In genomic region chr5:137294744-137295093, GRCm38 (mm10) we compare ENCODE assay signal across 7 mouse cellular contexts. TPM values are rescaled to one million over a fixed set of nuclear protein-coding genes. Genes with fewer than 3 reads are reported as not detected.
DNase-seq lines count a peak whose midpoint lies in the region; ATAC-seq and TF ChIP-seq lines count a peak whose summit lies in the region.

No protein-coding gene starts in this region.

- no peak for TF ChIP-seq POLR2A in testis, adult 2 months (IDR thresholded peaks at IDR 0.05; ENCODE audit: control insufficient read depth, low read depth, low read length)

- peak overlapping the region; percentile 82 for H3K4me2 ChIP-seq in forebrain, embryonic 12.5 days
- H3K4me2 ChIP-seq in liver, embryonic 11.5 days: peak overlapping the region; percentile 99
- H3K4me2 ChIP-seq in stomach, embryonic 16.5 days (ENCODE audit: low read depth, low read length): peak overlapping the region; percentile 93

- H3K4me1 ChIP-seq in testis, adult 2 months (ENCODE audit: control insufficient read depth, insufficient read depth, low read length): peaks cover 19% of the 10 kb centered on the region
- H3K4me1 ChIP-seq in forebrain, embryonic 12.5 days: peaks cover 25% of the 10 kb centered on the region
- peaks cover 42% of the 10 kb centered on the region for H3K4me1 ChIP-seq in liver, embryonic 11.5 days (replicated peaks; ENCODE audit: control insufficient read depth, insufficient read depth, low read length)
- peaks cover 23% of the 10 kb centered on the region for H3K4me1 ChIP-seq in stomach, embryonic 16.5 days (ENCODE audit: control insufficient read depth, insufficient read depth, low read length)

- DNase-seq in testis, postnatal 14 days (ENCODE audit: low spot score): no peak
- no peak for DNase-seq in liver, embryonic 11.5 days (ENCODE audit: low spot score)
- no peak for DNase-seq in spleen, postnatal 10 days (ENCODE audit: low spot score in 2 of 2)

- WGBS in forebrain, embryonic 12.5 days: 9% methylated on average over 18 of the region's 18 CpGs
- WGBS in liver, embryonic 11.5 days: 9% methylated on average over 18 of the region's 18 CpGs
- WGBS in stomach, embryonic 16.5 days: 8% methylated on average over 18 of the region's 18 CpGs

- H3K9me3 ChIP-seq in forebrain, embryonic 12.5 days: no peaks in the 10 kb centered on the region
- H3K9me3 ChIP-seq in liver, embryonic 11.5 days (ENCODE audit: control insufficient read depth, low read length): no peaks in the 10 kb centered on the region
- H3K9me3 ChIP-seq in stomach, embryonic 16.5 days (replicated peaks; ENCODE audit: control insufficient read depth, low read length): no peaks in the 10 kb centered on the region

- peak overlapping the region; percentile 75 for H3K27ac ChIP-seq in testis, adult 2 months (ENCODE audit: control insufficient read depth, insufficient read depth, low read depth, low read length)
- H3K27ac ChIP-seq in forebrain, embryonic 12.5 days: peak overlapping the region; percentile 93
- peak overlapping the region; percentile 95 for H3K27ac ChIP-seq in liver, embryonic 11.5 days (ENCODE audit: low read depth, low read length)
- peak overlapping the region; percentile 95 for H3K27ac ChIP-seq in stomach, embryonic 16.5 days (ENCODE audit: low read length)

- no peak for TF ChIP-seq CTCF in testis, adult 2 months (IDR thresholded peaks at IDR 0.05; ENCODE audit: control insufficient read depth, insufficient read depth, insufficient replicate concordance, low read depth, low read length)

- no peaks in the 10 kb centered on the region for H3K27me3 ChIP-seq in testis, adult 2 months (ENCODE audit: control insufficient read depth, insufficient read depth, low read length)
- H3K27me3 ChIP-seq in forebrain, embryonic 12.5 days: peaks cover 34% of the 10 kb centered on the region
- H3K27me3 ChIP-seq in liver, embryonic 11.5 days (replicated peaks; ENCODE audit: control insufficient read depth, insufficient read depth, low read length): peaks cover 9% of the 10 kb centered on the region
- H3K27me3 ChIP-seq in stomach, embryonic 16.5 days (ENCODE audit: control insufficient read depth, insufficient read depth, low read length): peaks cover 6% of the 10 kb centered on the region; the same call in 1 of the 2 replicates

- H3K9ac ChIP-seq in forebrain, embryonic 12.5 days: peak overlapping the region; percentile 64
- H3K9ac ChIP-seq in liver, embryonic 11.5 days (ENCODE audit: low read depth, low read length): peak overlapping the region; percentile 91
- peak overlapping the region; percentile 82 for H3K9ac ChIP-seq in stomach, embryonic 16.5 days (ENCODE audit: low read length)

- peak overlapping the region; percentile 88 for H3K4me3 ChIP-seq in testis, adult 2 months (ENCODE audit: control insufficient read depth, low read depth, low read length)
- peak overlapping the region; percentile 47 for H3K4me3 ChIP-seq in forebrain, embryonic 12.5 days (replicated peaks)
- H3K4me3 ChIP-seq in liver, embryonic 11.5 days (ENCODE audit: low read depth, low read length): peak overlapping the region; percentile 68
- H3K4me3 ChIP-seq in stomach, embryonic 16.5 days (replicated peaks; ENCODE audit: low read length): peak overlapping the region; percentile 53

- peaks cover 4% of the 10 kb centered on the region for H3K36me3 ChIP-seq in testis, adult 2 months (ENCODE audit: control insufficient read depth, insufficient read depth, low read length)
- H3K36me3 ChIP-seq in forebrain, embryonic 12.5 days (replicated peaks): peaks cover 50% of the 10 kb centered on the region
- H3K36me3 ChIP-seq in liver, embryonic 11.5 days (ENCODE audit: control insufficient read depth, insufficient read depth, low read length): peaks cover 51% of the 10 kb centered on the region
- peaks cover 33% of the 10 kb centered on the region for H3K36me3 ChIP-seq in stomach, embryonic 16.5 days (ENCODE audit: control insufficient read depth, insufficient read depth, low read length)

- ATAC-seq in forebrain, embryonic 12.5 days (ENCODE audit: low FRiP score): peak; percentile 63
- ATAC-seq in liver, embryonic 11.5 days (replicated peaks; ENCODE audit: low FRiP score): peak; percentile 33
- peak; percentile 32; the same call in 1 of the 2 replicates for ATAC-seq in stomach, embryonic 16.5 days (ENCODE audit: insufficient read depth, low FRiP score)
- ATAC-seq in cerebellum, adult (ENCODE audit: insufficient number of reproducible peaks, low FRiP score, low TSS enrichment): no peak

RNA-seq across cellular contexts. Expression of gene Ufsp1, which starts 0.3 kb away (rescaled TPM):
- 1.6 and 1.7 TPM in 2 replicates for polyA plus RNA-seq in testis, adult 2 months (2012; rRNA removed)
- 6.0 and 7.2 TPM in 2 replicates for polyA plus RNA-seq in forebrain, embryonic 12.5 days (2016; fragmentation: Nextera tagmentation; extraction: Ambion mirVana)
- polyA plus RNA-seq in liver, embryonic 11.5 days (2014; fragmentation: Nextera tagmentation; extraction: Ambion mirVana): 13.3 and 13.5 TPM in 2 replicates
- 7.3 and 8.6 TPM in 2 replicates for polyA plus RNA-seq in stomach, embryonic 16.5 days (2015; fragmentation: Nextera tagmentation; extraction: Ambion mirVana)

RNA-seq across cellular contexts. Expression of gene Ache, which starts 7.4 kb away (rescaled TPM):
- polyA plus RNA-seq in testis, adult 2 months (2012; rRNA removed): 0.09 and 0.30 TPM in 2 replicates
- 3.1 and 3.6 TPM in 2 replicates for polyA plus RNA-seq in forebrain, embryonic 12.5 days (2016; fragmentation: Nextera tagmentation; extraction: Ambion mirVana)
- polyA plus RNA-seq in liver, embryonic 11.5 days (2014; fragmentation: Nextera tagmentation; extraction: Ambion mirVana): 22.7 and 23.3 TPM in 2 replicates
- polyA plus RNA-seq in stomach, embryonic 16.5 days (2015; fragmentation: Nextera tagmentation; extraction: Ambion mirVana): 9.8 and 10.8 TPM in 2 replicates

RNA-seq across cellular contexts. Expression of gene Srrt, which starts 12.8 kb away (rescaled TPM):
- polyA plus RNA-seq in testis, adult 2 months (2012; rRNA removed): 174 and 178 TPM in 2 replicates
- 184 and 198 TPM in 2 replicates for polyA plus RNA-seq in forebrain, embryonic 12.5 days (2016; fragmentation: Nextera tagmentation; extraction: Ambion mirVana)
- 165 and 169 TPM in 2 replicates for polyA plus RNA-seq in liver, embryonic 11.5 days (2014; fragmentation: Nextera tagmentation; extraction: Ambion mirVana)
- 113 and 116 TPM in 2 replicates for polyA plus RNA-seq in stomach, embryonic 16.5 days (2015; fragmentation: Nextera tagmentation; extraction: Ambion mirVana)

RNA-seq across cellular contexts. Expression of gene Trip6, which starts 19.5 kb away (rescaled TPM):
- 4.1 and 5.2 TPM in 2 replicates for polyA plus RNA-seq in testis, adult 2 months (2012; rRNA removed)
- 41.3 and 43.9 TPM in 2 replicates for polyA plus RNA-seq in forebrain, embryonic 12.5 days (2016; fragmentation: Nextera tagmentation; extraction: Ambion mirVana)
- polyA plus RNA-seq in liver, embryonic 11.5 days (2014; fragmentation: Nextera tagmentation; extraction: Ambion mirVana): 31.0 and 31.6 TPM in 2 replicates
- polyA plus RNA-seq in stomach, embryonic 16.5 days (2015; fragmentation: Nextera tagmentation; extraction: Ambion mirVana): 77.6 and 77.8 TPM in 2 replicates

RNA-seq across cellular contexts. Expression of gene Slc12a9, which starts 38.7 kb away (rescaled TPM):
- polyA plus RNA-seq in testis, adult 2 months (2012; rRNA removed): 3.6 and 4.4 TPM in 2 replicates
- polyA plus RNA-seq in forebrain, embryonic 12.5 days (2016; fragmentation: Nextera tagmentation; extraction: Ambion mirVana): 17.3 and 17.4 TPM in 2 replicates
- 6.4 and 7.0 TPM in 2 replicates for polyA plus RNA-seq in liver, embryonic 11.5 days (2014; fragmentation: Nextera tagmentation; extraction: Ambion mirVana)
- 12.6 and 13.7 TPM in 2 replicates for polyA plus RNA-seq in stomach, embryonic 16.5 days (2015; fragmentation: Nextera tagmentation; extraction: Ambion mirVana)
